Mouse (Mus musculus): ENCODE data around the gene Myzap. TPM values are rescaled to one million over a fixed set of nuclear protein-coding genes. Genes with fewer than 3 reads are reported as not detected.

The Myzap gene
- polyA plus RNA-seq, 1 experiment from 2014 or later: 12.0 TPM

DNA sequence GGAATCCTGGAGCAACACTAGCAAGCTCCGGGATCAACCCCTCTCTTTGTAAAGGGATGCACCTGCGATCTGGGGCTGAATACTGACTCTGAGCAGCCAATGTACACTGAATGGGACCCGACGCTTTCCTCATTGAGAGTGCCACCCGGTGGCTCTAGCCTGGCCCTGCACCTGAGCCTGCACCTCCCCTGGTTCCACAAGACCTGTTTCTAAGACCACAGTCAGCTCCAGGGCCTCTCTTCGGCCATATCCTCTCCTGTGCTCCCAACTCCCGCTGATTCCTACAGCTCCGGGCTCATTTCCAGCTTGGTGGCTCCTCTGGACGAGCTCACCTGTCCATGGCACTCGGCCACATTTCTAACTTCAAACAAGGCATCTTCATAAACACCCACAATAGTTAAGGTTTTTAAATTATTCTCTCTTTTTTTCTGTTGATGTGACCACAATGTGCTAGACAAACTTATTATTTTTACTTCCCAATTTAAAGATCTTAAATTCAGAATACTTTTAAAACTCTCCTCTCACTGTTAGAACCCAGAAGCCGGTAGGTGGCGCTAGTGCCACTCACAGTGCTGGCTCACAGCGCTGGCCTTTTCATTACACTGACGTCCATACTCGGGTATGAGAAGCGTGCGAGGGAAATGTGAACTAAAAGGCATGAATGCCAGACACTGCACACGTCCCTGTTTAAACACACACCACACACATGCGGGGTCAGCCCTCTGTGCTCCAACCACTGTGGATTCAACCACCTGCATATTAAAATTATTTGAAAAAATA, 48.5 kb downstream of the Myzap start:
- TF ChIP-seq CTCF (IDR thresholded peaks at IDR 0.05; ENCODE audit: low read depth): peak; percentile 88
- H3K4me2 ChIP-seq (replicated peaks; ENCODE audit: low read depth): peak overlapping the region; percentile 28; the same call in 1 of the 2 replicates
- 18% methylated on average over 19 of the region's 19 CpGs for WGBS
- H3K9me3 ChIP-seq (ENCODE audit: control insufficient read depth): no peaks in the 10 kb centered on the region
- H3K36me3 ChIP-seq (ENCODE audit: control insufficient read depth, insufficient read depth): no peaks in the 10 kb centered on the region
- H3K27me3 ChIP-seq (replicated peaks; ENCODE audit: control insufficient read depth, insufficient read depth, low read length): no peaks in the 10 kb centered on the region
- peak; percentile 75 for ATAC-seq
- no peak overlapping the region for H3K9ac ChIP-seq (ENCODE audit: low read depth, low read length)
- no peak overlapping the region for H3K27ac ChIP-seq (ENCODE audit: low read depth, low read length)
- H3K4me3 ChIP-seq (ENCODE audit: low read depth, low read length): no peak overlapping the region
- no peaks in the 10 kb centered on the region for H3K4me1 ChIP-seq (replicated peaks; ENCODE audit: control insufficient read depth, insufficient read depth, low read length)

DNA sequence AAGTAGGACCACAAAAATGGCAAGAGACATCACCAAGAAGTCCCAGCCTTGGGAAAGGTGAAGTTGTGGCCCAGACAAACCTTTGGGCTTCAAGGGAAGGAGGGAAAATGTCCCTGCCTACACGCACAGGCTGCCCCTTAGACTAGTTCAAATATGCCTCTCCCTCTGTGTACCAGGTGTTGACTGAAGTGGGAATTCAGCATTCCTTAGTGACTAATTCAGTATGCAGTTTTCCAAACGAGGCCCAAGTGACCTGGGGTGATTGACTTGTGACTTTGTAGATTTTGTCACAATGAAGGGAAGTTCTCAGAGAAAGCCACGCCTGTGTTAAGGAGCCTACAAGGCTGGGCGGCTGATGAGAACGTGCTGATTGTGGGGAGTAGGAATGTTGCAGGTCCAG, 49.9 kb downstream of the Myzap start:
- Histone ChIP-seq H3K4me2 (replicated peaks; ENCODE audit: low read depth) (no peak overlapping the region), H3K9ac (ENCODE audit: low read depth, low read length) (no peak overlapping the region), H3K4me3 (ENCODE audit: low read depth, low read length) (no peak overlapping the region), H3K27ac (ENCODE audit: low read depth, low read length) (no peak overlapping the region), H3K9me3 (ENCODE audit: control insufficient read depth) (no peaks in the 10 kb centered on the region), H3K4me1 (replicated peaks; ENCODE audit: control insufficient read depth, insufficient read depth, low read length) (no peaks in the 10 kb centered on the region), H3K36me3 (ENCODE audit: control insufficient read depth, insufficient read depth) (no peaks in the 10 kb centered on the region), H3K27me3 (replicated peaks; ENCODE audit: control insufficient read depth, insufficient read depth, low read length) (no peaks in the 10 kb centered on the region)
- WGBS: 61% methylated on average over 5 of the region's 5 CpGs
- TF ChIP-seq CTCF (IDR thresholded peaks at IDR 0.05; ENCODE audit: low read depth): no peak
- no peak for ATAC-seq

DNA sequence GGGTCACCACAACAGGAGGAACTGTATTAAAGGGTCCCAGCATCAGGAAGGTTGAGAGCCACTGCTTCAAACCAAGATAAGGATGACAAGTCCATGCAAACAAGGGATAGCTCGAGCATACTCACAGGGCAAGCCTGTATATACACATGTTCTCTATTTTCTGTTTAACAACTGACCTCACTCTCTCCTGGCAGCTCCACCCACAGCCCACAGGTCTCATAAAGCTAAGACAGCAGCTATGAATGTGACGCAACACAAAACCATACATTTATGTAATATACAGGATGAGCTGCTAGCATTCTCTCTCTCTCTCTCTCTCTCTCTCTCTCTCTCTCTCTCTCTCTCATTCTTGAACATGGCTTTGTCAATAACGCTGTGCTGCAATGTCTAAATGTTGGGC, 51.4 kb downstream of the Myzap start:
- Histone ChIP-seq H3K27ac (ENCODE audit: low read depth, low read length) (no peak overlapping the region), H3K4me2 (replicated peaks; ENCODE audit: low read depth) (no peak overlapping the region), H3K4me3 (ENCODE audit: low read depth, low read length) (no peak overlapping the region), H3K27me3 (replicated peaks; ENCODE audit: control insufficient read depth, insufficient read depth, low read length) (no peaks in the 10 kb centered on the region), H3K9ac (ENCODE audit: low read depth, low read length) (no peak overlapping the region), H3K36me3 (ENCODE audit: control insufficient read depth, insufficient read depth) (no peaks in the 10 kb centered on the region), H3K4me1 (replicated peaks; ENCODE audit: control insufficient read depth, insufficient read depth, low read length) (no peaks in the 10 kb centered on the region), H3K9me3 (ENCODE audit: control insufficient read depth) (no peaks in the 10 kb centered on the region)
- no peak for ATAC-seq
- TF ChIP-seq CTCF (IDR thresholded peaks at IDR 0.05; ENCODE audit: low read depth): no peak
- WGBS: 56% methylated on average over 3 of the region's 3 CpGs

- Histone ChIP-seq H3K27me3 (replicated peaks; ENCODE audit: control insufficient read depth, insufficient read depth, low read length) (no peaks in the 10 kb centered on the region), H3K4me3 (ENCODE audit: low read depth, low read length) (no peak overlapping the region), H3K27ac (ENCODE audit: low read depth, low read length) (no peak overlapping the region), H3K4me2 (replicated peaks; ENCODE audit: low read depth) (no peak overlapping the region), H3K9me3 (ENCODE audit: control insufficient read depth) (no peaks in the 10 kb centered on the region), H3K9ac (ENCODE audit: low read depth, low read length) (no peak overlapping the region), H3K36me3 (ENCODE audit: control insufficient read depth, insufficient read depth) (no peaks in the 10 kb centered on the region), H3K4me1 (replicated peaks; ENCODE audit: control insufficient read depth, insufficient read depth, low read length) (no peaks in the 10 kb centered on the region)
- WGBS: 58% methylated on average over 5 of the region's 5 CpGs
- TF ChIP-seq CTCF (IDR thresholded peaks at IDR 0.05; ENCODE audit: low read depth): no peak
- no peak for ATAC-seq
Observed at GRCm38 (mm10) chr9:71535730-71536129, 56.4 kb downstream of the Myzap start.

DNA sequence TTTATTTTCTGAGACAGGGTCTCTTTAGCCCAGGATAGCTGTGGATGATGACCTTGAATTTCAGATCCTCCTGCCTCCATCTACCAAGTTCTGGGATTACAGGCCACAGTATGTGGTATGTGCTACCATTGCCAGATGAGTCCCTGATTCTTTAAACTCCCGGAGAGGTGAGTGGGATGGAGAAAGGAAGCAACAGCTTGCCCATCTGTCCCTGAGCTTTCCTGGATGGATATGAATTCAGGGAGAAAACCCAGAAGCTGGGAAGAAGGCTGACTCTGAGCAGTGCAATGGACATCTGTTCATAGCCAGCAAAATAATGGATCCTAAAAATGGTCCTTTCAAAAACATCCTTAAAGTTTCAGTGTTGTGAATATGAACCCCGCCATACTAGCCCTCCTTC, 57.1 kb downstream of the Myzap start:
- no peak overlapping the region for H3K4me2 ChIP-seq (replicated peaks; ENCODE audit: low read depth)
- ATAC-seq: no peak
- no peak overlapping the region for H3K27ac ChIP-seq (ENCODE audit: low read depth, low read length)
- no peak for TF ChIP-seq CTCF (IDR thresholded peaks at IDR 0.05; ENCODE audit: low read depth)
- no peaks in the 10 kb centered on the region for H3K27me3 ChIP-seq (replicated peaks; ENCODE audit: control insufficient read depth, insufficient read depth, low read length)
- no peak overlapping the region for H3K4me3 ChIP-seq (ENCODE audit: low read depth, low read length)
- no peak overlapping the region for H3K9ac ChIP-seq (ENCODE audit: low read depth, low read length)
- WGBS: 91% methylated on average over 2 of the region's 2 CpGs
- H3K9me3 ChIP-seq (ENCODE audit: control insufficient read depth): no peaks in the 10 kb centered on the region
- no peaks in the 10 kb centered on the region for H3K4me1 ChIP-seq (replicated peaks; ENCODE audit: control insufficient read depth, insufficient read depth, low read length)
- no peaks in the 10 kb centered on the region for H3K36me3 ChIP-seq (ENCODE audit: control insufficient read depth, insufficient read depth)

DNA sequence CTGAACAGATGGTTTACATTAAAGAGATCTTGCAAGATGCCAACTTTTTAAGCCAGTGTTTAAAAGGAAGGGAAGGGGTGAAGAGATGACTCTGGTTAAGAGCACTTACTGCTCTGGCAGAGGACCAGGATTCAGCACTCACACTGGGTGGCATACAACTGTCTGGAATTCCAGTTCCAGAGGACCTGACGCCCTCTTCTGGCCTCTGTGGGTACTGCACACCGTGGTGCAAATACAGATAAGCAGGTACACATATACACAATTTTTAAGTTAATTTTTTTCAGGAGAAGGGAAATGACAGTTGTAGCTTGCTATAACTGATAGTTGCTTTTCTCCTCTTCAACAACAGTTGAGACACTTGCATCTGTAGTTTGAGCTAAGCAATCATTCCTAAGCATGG, 62.2 kb downstream of the Myzap start:
- Histone ChIP-seq H3K4me1 (replicated peaks; ENCODE audit: control insufficient read depth, insufficient read depth, low read length) (no peaks in the 10 kb centered on the region), H3K9ac (ENCODE audit: low read depth, low read length) (no peak overlapping the region), H3K36me3 (ENCODE audit: control insufficient read depth, insufficient read depth) (no peaks in the 10 kb centered on the region), H3K4me3 (ENCODE audit: low read depth, low read length) (no peak overlapping the region), H3K4me2 (replicated peaks; ENCODE audit: low read depth) (no peak overlapping the region), H3K9me3 (ENCODE audit: control insufficient read depth) (no peaks in the 10 kb centered on the region), H3K27me3 (replicated peaks; ENCODE audit: control insufficient read depth, insufficient read depth, low read length) (no peaks in the 10 kb centered on the region), H3K27ac (ENCODE audit: low read depth, low read length) (no peak overlapping the region)
- no peak for ATAC-seq
- peak; percentile 40 for TF ChIP-seq CTCF (IDR thresholded peaks at IDR 0.05; ENCODE audit: low read depth)
- 81% methylated on average over 2 of the region's 2 CpGs for WGBS

Measured in intestine, postnatal 0 days (tissue).